21 mouse cellular contexts compared by ENCODE assay signal in genomic region chr3:35703528-35704327, GRCm38 (mm10).
"Had no signal": no experiment of that assay in that cellular context is flagged by ENCODE, and none has a peak within 500 bp of the region (broad histone marks: within the 10 kb centered on the region; RNA-seq: fewer than 3 reads in every experiment).

No protein-coding gene starts in this region.

- H3K9me3 ChIP-seq: limb, embryonic 10.5 days; limb, embryonic 13.5 days; liver, embryonic 12.5 days; liver, embryonic 15.5 days; lung, embryonic 15.5 days; midbrain, embryonic 12.5 days; midbrain, embryonic 15.5 days; neural tube, embryonic 12.5 days; neural tube, embryonic 15.5 days; stomach, embryonic 15.5 days had no signal

- ATAC-seq: liver, embryonic 12.5 days; midbrain, embryonic 15.5 days had no signal

- DNase-seq: kidney, postnatal 14 days; kidney, postnatal 4 days; layer of hippocampus, adult 9-11 months; liver; lung, postnatal 14 days; right cerebral cortex, adult 18-20 months; right cerebral cortex, postnatal 14 days; right cerebral cortex, postnatal 4 days; spleen, adult 18-20 months; thymus, postnatal 25 days had no signal

- H3K4me2 ChIP-seq: limb, embryonic 13.5 days; liver, embryonic 12.5 days; liver, embryonic 15.5 days; lung, embryonic 15.5 days; midbrain, embryonic 12.5 days; midbrain, embryonic 15.5 days; neural tube, embryonic 12.5 days; neural tube, embryonic 15.5 days; stomach, embryonic 15.5 days had no signal

- H3K4me1 ChIP-seq: limb, embryonic 13.5 days; liver, embryonic 15.5 days; lung, embryonic 15.5 days; midbrain, embryonic 12.5 days; midbrain, embryonic 15.5 days; neural tube, embryonic 12.5 days; neural tube, embryonic 15.5 days; stomach, embryonic 15.5 days had no signal

- H3K27me3 ChIP-seq: limb, embryonic 13.5 days; liver, embryonic 12.5 days; liver, embryonic 15.5 days; lung, embryonic 15.5 days; midbrain, embryonic 12.5 days; midbrain, embryonic 15.5 days; neural tube, embryonic 12.5 days; neural tube, embryonic 15.5 days; stomach, embryonic 15.5 days had no signal

- H3K9ac ChIP-seq: limb, embryonic 13.5 days; liver, embryonic 12.5 days; liver, embryonic 15.5 days; lung, embryonic 15.5 days; midbrain, embryonic 12.5 days; midbrain, embryonic 15.5 days; neural tube, embryonic 12.5 days; neural tube, embryonic 15.5 days; stomach, embryonic 15.5 days had no signal

- H3K4me3 ChIP-seq: limb, embryonic 10.5 days; limb, embryonic 13.5 days; liver, embryonic 12.5 days; liver, embryonic 15.5 days; lung, embryonic 15.5 days; midbrain, embryonic 12.5 days; midbrain, embryonic 15.5 days; neural tube, embryonic 12.5 days; neural tube, embryonic 15.5 days; stomach, embryonic 15.5 days had no signal

- H3K27ac ChIP-seq: limb, embryonic 10.5 days; limb, embryonic 13.5 days; liver, embryonic 12.5 days; liver, embryonic 15.5 days; lung, embryonic 15.5 days; macrophage; midbrain, embryonic 12.5 days; midbrain, embryonic 15.5 days; neural tube, embryonic 12.5 days; neural tube, embryonic 15.5 days; stomach, embryonic 15.5 days had no signal

- H3K36me3 ChIP-seq: limb, embryonic 10.5 days; limb, embryonic 13.5 days; liver, embryonic 12.5 days; liver, embryonic 15.5 days; lung, embryonic 15.5 days; midbrain, embryonic 12.5 days; midbrain, embryonic 15.5 days; neural tube, embryonic 12.5 days; neural tube, embryonic 15.5 days; stomach, embryonic 15.5 days had no signal
